Mouse (Mus musculus) CD4-positive, CD25-positive, alpha-beta regulatory T cell, adult 2 months (primary cell): ENCODE measurements at regions not wholly inside any gene's neighbourhood (a gene's known extent, or its start where the extent isn't known, plus 50 kb on each side); places are given as distances from the start of the nearest gene placed in this dataset.
"Not testable (repeated sequence)": the region's sequence is repeated elsewhere in the genome, so short reads cannot be mapped to it uniquely, and the experiment has no call there.

Experiments used
- DNase-seq: peaks from one replicate; pipeline ENCODE4 v3.0.0-alpha.2; 2012; ENCODE audit warnings: low read depth, low spot score

DNA sequence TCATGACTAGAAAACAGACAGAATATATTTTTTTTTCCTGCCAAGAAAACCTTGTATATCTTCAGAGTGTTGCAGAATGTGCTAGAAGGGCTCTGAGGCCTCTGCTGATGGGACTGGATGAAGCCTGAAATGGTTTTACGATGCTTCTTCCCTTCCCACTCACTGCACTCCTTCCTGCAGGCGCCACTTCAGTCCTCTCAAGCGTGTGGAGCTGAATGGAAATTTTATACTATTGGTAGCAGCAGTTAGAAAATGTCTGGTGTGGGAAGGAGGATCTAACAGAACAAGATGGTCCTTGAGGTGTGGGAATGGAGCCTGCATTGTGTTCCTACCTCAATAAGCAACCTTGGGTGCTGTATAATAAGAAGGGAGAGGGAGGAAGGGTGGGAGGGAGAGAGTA lies 166.1 kb upstream of the Smlr1 start:
- no peak for DNase-seq

- DNase-seq: no peak
Observed at GRCm38 (mm10) chr10:25695798-25696197, 159.7 kb upstream of the Smlr1 start.

DNA sequence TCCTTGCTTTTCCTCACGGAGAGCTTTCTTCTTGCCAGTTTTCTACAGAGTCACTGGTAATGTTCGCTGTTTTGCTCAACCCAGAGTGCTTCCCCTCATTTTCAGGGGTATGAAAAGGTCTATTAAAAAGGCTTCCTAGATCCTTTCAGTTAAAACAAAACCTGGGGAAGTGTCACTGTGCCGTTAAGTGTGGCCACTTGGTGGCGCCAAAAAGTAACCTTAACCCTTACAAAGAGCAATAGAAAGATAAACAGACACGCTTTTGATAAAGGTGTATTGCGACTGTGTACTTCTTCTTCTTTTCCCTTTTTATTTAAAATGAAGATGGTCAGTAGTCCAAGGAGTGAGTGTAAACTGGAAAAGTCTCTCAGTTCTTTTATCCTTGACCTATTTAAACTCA lies 145.2 kb upstream of the Smlr1 start:
- DNase-seq: peak; percentile 67

DNA sequence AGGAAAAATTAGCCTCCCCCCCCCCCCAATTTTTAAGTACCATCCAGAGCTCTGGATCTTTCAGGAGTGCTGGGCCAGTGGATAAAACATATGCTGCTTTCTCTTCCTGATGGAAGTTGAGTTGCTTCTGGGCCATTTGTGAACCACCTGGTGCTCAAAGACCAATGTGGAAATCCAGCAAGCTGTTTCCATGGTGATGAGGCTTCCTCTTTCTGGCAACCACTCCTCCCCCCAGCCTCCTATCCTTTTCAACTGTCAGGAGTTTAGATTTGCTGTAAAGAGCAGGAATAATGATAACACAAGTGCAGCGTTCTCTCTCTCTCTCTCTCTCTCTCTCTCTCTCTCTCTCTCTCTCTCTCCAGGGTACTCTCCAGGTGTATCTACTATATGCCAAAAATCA lies 141.8 kb upstream of the Smlr1 start:
- no peak for DNase-seq

GRCm38 (mm10) chr10:25675368-25675767 lies 139.3 kb upstream of the Smlr1 start:
- DNase-seq: no peak

DNA sequence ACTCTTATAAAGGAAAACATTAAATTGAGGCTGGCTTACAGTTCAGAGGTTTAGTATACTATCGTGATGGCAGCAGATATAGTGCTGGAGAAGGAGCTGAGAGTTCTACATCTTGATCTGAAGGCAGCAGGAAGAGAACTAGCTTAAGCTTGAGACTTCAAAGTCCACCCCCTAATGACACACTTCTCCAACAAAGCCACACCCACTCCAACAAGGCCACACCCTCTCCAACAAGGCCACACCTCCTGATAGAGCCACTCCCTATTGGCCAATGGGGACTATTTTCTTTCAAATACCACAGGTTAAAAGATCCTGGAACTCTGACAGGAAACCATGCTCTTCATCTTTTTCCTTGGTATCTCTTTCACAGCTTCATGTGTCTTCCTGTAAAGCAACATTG lies 134.0 kb upstream of the Smlr1 start:
- no peak for DNase-seq

- no peak for DNase-seq
Observed at GRCm38 (mm10) chr10:25652742-25653563, 116.9 kb upstream of the Smlr1 start.

GRCm38 (mm10) chr10:25647740-25648139 lies 111.7 kb upstream of the Smlr1 start:
- peak; percentile 1 for DNase-seq

- DNase-seq: no peak
Observed at GRCm38 (mm10) chr10:25643518-25643993, 107.5 kb upstream of the Smlr1 start.

DNA sequence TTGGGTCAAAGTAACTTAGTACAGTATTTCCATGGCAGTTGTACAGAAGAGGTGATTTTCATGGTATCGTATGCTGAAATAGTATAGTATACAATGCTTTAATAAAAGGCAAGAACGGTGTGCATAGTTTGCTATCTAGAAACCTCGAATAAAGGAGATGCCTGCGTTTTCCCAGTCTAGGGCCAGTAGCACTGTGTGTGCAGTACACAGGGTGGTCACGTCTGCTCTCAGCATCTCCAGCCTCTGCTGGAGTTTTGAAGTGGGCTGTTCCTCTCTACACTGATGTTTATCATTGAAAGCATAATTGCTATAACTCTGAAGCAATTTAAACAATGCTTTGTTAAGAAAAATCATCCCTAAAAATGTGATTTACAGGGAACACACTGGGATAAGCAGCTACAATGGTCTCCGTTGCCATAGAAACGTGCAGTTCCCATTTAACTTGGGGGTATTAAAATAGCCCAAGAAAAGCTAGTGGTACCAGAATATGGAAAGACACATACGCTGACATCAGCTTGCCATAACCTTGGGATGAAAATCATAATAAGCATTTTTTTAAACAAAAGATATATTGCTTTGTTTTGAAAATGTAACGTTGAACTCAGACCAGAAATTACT lies 106.1 kb upstream of the Smlr1 start:
- DNase-seq: no peak

DNA sequence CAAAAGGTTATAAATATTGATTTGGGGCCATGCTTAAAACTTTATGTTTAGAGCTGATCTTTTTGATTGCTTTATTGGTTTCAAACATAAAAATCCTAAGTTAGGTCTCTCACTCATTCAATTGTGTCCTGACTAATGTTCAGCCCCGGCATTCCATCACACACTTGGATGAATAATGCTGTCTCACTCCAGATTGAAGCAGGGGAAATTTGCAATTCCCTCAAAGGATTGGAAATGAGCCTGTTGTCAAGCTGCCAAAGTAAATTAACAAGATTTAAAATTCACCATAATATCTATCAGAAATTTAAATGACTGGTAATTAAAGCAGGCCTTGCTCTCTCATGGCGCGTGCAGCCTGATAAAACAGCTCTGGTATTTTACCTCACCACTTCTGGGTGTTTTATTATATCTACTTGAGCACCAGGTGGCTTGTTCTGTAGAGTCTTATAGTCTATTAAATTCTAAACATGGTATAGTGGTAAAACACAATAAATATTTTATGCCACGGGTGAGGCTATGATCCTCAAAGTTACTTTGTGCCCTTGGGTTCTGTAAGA lies 97.1 kb upstream of the Smlr1 start:
- no peak for DNase-seq

DNA sequence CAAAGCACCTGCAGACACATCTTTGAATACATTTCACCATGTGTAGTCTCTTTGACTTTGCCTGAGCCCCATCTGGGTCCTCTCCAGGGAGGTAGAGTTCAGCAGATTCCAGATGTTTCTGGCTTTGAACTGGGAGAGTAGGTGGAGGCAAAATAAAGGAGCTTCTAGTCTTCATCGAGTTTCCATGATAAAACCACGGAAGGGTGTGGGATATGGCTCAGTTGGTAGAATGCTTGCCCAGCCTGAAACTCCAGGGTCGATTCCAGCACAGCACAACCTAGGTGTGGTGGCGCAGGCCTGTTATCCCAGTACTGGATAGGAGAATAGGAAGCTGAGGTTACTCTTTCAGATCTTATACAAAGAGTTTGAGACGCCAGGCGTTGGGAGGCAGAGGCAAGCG lies 96.2 kb upstream of the Smlr1 start:
- DNase-seq: no peak

GRCm38 (mm10) chr10:25622585-25622984 lies 86.5 kb upstream of the Smlr1 start:
- DNase-seq: no peak

GRCm38 (mm10) chr10:25621747-25622134 lies 85.7 kb upstream of the Smlr1 start:
- not testable (repeated sequence) for DNase-seq

GRCm38 (mm10) chr10:25620939-25621746 lies 85.1 kb upstream of the Smlr1 start:
- DNase-seq: peak; percentile 18

- DNase-seq: no peak
Observed at GRCm38 (mm10) chr10:25619702-25620101, 83.6 kb upstream of the Smlr1 start.

DNA sequence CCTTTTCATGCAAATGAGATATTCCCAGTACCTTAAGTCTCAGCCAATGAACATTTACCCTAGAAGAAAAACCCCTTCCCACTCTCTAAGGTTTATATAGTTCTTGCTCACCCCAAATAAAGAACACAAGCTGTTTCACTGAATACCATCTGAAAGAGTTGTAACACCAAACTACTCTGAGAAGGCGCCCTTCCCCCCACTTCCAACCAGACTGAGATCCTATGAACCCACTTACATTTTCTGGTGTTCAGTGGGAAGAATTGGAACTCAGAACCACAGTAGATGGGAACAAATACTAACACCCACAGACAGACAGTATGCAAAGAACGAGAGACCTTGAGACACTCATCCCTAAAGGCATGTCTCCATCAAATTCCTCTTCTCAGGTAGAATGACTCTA lies 65.4 kb upstream of the Smlr1 start:
- DNase-seq: no peak

DNA sequence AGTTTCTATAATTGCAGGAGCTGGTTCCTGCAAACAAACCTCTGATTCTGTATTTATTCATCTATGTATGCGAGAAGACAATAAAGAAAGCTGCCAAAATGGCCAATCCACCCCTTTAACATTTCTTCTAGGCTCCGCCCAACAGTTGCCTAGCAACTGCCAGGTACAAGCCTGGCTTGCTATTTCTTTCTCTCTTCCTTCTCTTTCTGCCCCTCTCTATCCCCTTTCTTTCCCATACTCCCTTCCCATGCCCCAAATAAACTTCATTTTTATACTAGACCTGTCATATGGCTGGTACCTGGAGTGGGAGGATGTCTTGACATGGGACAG lies 53.2 kb upstream of the Smlr1 start:
- DNase-seq: no peak

DNA sequence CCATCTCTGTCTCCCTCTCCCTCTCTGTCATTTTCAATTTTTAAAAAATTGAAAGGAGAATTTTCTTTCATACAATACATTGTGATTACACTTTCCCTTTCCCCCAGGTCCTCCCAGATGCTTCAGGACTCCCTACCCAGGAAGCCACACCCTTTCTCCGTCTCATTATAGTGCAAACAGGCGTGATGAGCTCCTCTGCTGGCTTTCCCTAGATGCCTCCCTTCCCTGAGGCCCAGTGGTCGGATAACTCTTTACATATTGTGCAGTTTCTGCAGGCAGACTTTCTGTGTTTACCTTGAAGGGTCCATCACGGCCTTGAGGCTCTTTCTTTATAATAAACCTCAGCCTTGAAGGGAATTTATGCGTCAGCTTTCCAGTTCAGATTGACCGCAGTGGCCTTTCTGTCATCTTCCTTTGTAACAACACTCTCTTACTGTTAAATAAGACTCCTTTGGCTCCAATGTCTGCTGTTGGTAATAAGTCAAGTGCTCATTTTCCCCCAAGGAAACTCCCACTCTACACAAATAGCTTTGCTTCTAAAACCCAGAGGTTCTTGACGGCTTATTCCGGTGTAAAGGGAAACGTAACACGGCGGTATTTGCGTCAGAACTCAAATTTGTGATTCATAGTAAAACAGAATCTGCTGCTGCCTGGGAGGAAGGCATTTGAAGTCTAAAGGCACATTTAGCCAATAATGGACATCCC lies 52.7 kb upstream of the Smlr1 start:
- DNase-seq: no peak
